Mouse (Mus musculus): ENCODE measurements at regions not wholly inside any gene's neighbourhood (a gene's known extent, or its start where the extent isn't known, plus 50 kb on each side); places are given as distances from the start of the nearest gene placed in this dataset.
"Not testable (repeated sequence)": the region's sequence is repeated elsewhere in the genome, so short reads cannot be mapped to it uniquely, and the experiment has no call there.

DNA sequence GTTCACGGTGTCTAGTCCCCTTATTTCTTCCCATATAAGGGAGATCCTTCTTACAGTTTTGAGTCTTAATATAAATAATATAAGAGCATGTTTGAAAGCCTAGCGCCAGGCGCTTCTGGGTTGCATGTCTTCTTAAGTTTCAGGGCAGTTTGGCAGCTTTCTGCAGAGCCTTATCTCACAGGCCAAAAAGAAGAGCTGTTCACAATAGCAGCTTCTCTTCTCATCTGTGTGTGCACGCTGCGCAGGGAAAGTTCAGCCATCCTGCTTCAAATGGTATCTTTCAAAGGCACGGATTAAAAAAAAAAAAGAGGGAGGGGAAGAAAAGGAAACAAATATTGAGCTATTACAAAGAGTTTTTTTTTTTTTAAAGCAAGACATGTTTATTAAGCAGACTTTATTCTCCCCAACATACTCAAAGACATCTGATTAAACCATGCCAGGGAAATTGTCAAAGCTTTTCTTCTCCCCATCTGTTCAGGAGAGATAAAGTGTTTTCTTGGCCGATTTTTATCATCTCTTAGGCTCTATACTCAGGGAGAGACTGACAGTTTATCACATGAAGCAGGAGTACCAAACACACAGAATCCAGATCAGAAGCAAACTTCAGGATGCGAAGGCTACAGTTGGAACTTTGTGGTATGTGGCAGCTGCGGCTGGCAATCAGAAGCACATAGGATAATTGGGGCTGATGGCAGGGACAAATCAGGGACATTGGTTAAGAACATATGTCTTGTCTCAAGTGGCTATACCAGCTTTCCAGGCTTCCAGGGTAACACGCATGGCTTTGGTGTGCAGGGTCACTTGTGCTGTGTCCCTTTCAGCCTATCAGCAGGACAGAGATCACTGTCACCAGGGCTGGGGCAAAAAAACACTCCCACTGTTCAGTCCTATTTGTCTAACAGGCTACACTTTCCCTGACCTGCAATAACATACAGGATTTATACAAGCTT is 206.9 kb upstream of the Pfkp start:
- peak; percentile 75 for ATAC-seq (replicated peaks; ENCODE audit: poor library complexity)

DNA sequence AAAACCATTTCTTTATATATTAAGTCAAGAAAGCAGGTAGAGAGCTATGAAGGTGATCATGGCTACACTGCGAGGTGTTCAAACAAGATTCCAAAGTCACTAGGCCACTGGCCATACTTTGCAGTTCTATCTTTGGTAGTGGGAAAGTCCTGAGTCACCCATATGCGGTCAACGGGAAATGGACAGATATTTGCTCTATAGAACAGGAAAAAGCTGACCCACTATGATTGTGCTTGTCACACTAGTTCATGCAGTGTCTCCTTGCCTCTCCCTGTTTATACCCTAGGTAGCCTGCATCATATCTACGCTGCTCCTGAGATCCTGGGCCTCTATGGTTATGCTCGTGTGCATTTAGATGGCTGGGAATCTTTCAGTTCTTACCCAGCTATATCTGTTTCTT is 188.9 kb upstream of the Pfkp start:
- peak; percentile 37; the same call in 1 of the 2 replicates for ATAC-seq (replicated peaks; ENCODE audit: poor library complexity)

DNA sequence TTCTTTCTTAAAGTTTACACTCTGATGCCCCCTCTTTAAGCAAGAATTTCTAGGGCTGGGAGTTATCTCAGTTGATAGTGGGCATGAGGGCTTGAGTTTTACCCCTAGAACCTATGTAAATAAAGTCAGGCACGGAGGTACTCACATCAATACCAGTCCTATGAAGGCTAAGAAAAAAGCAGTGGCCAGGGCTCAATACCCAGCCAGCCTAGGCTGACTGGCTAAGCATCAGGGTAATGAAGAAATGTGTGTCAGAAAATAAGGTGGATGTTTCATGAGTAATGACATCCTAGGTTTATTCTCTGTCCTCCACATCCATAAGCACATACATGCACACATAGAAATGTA is 188.5 kb upstream of the Pfkp start:
- 0 out of 2 replicates have a peak, but pooled peaks have one; percentile 10 for ATAC-seq (replicated peaks; ENCODE audit: poor library complexity)

DNA sequence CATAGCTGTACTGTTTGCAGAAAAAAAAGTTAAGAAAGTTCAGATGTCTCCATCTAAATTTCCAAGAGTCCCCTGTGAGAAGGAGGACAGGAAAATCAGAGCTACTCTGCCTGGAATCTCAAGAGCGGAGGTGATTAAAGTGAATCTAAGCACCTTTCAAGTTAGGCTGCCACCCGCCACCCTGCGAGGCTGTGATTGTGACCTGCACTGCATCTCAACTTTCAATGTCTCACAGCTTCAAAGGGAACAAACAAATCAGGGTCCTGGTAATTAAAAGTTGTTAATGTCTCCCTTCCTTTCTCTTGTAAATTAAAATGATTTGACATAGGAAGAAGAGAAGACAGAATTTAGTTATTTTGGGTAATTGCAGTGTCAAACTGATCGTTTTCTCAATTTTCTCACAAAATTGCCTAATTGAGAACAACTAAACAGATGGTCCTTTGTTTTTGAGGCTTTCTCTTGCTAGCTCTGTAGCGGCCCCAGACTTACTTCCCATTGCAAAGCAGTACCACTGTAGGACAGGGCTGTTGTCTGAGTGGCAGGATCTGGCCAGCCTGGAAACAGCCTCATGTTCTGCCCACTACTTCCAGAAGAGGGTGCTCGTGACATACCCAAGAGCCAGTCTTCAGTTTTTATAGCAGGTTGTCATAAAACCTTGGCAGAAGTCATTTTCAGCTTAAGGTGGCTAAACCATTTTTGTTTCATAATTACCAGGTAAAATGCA is 187.9 kb upstream of the Pfkp start:
- ATAC-seq (replicated peaks; ENCODE audit: poor library complexity), result peak; percentile 99

DNA sequence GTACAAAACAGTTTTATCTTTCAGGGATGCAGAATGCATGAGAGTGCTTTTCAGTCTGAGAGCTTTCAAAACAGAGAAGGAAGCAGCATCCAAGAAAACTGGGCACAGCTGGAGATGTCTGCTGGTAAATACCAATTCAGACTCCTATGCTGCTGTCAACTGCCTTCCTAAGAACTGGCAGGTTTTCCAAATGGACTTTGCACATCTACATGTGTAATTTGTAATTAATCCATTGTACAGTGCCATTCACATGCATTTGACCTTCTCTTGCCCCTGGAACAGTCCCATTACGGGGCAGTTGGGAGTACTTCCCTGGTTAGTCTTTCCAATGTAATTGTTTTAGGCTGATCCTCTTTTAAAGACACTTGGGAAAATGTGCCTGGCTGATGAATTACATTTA is 181.3 kb upstream of the Pfkp start:
- ATAC-seq (replicated peaks; ENCODE audit: poor library complexity), result no peak

DNA sequence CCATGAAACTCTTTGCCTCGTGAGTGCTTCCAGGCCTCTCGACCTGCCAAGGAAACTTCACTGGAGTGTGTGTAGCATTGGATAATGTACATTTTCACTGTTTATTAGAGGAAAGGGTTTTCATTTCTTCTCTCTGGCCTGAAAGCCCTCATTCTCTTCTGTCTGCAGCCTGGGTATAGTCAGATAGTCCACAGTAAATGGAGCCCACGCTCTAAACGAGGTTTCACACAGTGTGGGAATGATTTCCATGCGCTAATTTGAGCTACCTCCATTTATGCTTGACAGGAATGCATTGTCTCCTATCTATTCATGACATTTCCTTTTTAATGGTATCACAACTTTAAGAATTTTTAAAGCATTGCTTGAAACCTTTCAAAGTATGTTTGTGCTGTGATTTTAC is 180.8 kb upstream of the Pfkp start:
- ATAC-seq (replicated peaks; ENCODE audit: poor library complexity), result no peak

DNA sequence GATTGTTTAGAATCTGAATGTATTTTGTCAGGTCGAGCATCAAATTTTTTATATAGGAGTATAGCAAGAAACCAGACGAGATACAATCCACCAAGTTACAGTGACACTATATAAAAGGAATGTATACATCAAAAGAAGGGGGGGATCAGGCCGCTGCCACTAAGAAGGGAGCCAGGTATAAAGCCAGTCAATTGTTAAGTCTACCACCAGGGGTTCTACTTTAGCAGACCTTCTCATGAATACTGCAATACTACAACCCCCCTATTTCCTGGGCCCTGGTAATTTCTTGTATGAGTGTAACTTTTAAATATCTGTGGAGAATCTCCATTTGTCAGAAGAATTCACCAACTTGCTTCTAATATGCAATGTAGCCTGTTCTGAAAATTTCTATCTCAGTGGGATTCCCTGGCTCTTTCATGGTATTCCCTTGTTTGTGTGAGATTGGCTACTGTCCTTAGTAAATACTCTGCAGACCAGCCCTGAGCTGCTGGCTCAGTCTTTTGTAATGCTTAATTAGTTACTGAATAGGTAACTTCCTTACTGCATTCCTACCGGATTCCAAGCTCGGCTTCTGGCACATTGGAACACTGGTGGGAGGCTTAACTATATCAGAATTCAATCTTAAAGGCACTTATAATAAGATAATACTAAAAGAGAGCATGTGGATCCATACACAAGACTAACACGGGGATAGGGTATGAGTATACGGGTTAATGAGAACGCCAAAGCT is 180.2 kb upstream of the Pfkp start:
- ATAC-seq (replicated peaks; ENCODE audit: poor library complexity), result not testable (repeated sequence)

DNA sequence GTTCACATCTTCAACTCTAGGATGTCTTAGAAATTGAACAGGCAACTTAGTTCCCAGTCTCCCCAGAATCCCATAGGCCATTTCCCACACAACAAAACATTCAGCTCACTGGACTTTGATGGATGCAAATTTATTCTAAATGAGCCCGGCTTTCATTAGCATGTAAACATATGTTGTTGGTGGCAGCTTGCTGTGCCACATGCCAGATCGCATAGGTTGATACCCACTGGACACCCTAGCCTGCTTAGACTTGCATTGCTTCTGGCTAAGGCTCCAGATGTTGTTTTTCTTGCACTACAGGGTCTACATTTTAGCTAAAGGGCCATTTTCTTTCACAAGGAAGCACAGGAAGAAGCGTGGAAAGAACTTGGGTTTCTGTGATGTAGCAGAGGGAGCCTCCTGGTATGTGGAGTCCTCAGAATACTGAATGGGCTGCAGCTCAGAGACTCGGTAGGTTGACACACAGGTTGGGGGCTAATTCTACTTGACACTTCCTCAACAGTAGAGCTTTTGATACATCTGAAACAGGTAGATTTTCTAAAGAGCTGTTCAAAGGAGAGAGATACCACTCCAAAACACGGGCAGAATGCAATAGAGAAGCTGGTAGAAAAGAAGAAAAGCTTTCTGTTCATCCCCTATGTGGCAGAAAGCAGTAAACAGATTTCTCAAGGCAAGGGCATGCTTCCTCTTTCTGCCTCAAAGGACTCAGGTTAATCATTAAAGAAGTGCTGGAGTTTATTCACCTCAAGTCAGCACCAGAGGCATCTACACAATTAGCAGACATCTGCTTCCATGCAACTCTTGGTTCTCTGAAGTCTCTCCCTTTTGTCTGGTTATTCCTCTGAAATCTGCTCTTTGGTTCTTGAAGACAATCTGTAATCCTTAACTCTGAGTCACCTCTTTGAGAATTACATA is 153.9 kb upstream of the Pfkp start:
- ATAC-seq (replicated peaks; ENCODE audit: poor library complexity), result no peak

DNA sequence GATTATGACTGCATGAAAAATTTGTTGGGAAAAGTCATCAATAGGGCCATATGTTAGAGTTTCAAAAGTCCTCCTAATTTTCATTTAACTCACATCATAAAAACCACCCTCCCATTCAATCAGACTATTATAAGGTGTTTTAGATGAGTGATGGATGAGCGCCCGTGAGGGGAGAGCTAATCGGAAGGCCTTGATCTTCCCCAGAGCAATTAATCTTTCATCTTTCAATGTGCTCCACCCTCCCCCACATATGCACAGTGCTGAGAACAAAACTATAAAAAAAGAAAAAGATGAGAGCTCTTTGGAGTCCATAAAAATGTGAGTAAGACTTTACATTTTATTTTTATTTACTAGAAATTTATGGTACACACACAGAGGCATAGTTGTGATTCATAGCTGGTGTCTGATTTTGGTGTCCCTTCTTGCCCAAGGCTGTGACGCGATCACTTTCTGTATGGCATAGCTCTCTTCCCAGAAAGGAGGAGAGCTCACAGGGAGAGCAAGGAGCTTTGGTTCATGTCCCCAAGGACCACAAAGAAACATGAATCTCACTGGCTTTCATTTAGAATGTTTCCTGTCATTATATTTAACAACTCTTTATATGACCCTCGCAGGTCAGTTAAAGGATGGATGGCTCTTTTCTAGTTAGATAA is 119.5 kb upstream of the Pfkp start:
- no peak for ATAC-seq (replicated peaks; ENCODE audit: poor library complexity)

DNA sequence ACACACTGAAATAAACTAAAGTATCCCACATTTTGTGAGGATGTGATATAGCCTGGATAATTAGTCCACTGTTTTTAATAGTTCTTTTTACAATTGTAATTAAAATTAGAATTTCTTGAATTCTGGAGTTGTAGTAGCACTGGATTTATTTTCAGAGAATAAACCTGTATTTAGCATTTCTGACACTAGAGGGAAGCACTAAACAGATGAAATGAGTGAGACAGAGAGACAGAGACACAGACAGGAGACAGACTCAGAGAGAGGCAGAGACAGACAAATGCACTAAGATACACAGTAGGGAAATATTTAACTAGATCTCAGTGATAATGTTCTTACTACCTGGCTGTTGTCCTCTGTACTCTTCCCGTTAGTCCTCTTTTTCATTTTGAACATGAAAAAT is 108.6 kb upstream of the Pfkp start:
- ATAC-seq (replicated peaks; ENCODE audit: poor library complexity), result peak; percentile 70

DNA sequence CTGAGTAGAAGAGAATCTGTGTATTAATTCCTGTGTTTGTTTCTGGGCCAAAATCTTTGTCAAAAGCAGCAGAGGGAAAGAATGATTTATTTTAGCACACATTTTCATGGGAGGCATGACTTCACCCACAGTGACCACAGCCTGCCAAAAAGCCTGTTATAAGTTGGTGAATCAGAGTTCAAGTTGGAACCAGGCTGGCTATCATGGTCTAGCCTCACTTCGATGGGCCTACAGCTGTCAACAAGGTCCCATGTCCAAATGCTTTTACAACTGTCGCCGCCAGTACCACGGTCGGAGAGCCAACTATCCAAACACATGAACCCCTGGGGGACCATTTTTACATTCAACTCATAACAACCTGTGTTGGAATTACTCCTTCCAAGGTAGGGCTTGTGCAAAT is 103.0 kb upstream of the Pfkp start:
- no peak for ATAC-seq (replicated peaks; ENCODE audit: poor library complexity)

DNA sequence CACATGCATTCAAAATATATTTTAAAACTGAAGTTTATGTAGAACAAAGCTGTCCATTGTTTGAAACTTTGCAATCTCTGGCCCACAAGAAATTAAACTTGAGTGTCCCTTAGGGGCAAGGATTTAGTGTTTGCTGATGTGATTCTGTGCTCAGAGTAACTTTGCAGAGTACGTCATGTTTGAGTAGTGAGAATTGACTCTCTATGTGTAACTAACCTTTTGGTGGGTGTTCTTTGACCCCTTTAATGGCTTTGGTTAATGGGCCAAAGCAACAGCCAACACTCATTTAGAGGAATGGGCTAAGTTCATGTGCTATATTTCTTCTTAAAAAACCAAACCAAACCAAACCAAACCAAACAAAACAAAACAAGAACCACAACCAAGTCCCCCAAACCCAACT is 102.6 kb upstream of the Pfkp start:
- no peak for ATAC-seq (replicated peaks; ENCODE audit: poor library complexity)

DNA sequence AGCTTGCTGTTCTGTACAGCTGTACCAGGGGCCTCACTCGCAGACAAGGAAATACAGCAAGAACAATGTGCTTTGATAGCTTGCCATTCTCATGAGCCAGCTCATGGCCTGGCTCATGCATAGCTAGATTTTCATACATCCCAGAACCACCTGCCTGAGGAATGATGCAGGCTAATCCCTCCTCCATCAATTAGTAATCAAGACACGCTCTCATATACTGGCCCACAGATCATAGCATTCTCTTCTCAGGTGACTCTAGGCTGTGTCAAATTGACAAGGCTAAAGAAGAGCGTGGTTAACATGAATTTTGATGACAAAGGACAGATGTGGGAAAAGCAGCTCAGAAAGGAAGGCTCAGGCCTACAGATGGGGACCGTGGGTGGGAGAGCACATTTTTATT is 93.3 kb upstream of the Pfkp start:
- ATAC-seq (replicated peaks; ENCODE audit: poor library complexity), result no peak

DNA sequence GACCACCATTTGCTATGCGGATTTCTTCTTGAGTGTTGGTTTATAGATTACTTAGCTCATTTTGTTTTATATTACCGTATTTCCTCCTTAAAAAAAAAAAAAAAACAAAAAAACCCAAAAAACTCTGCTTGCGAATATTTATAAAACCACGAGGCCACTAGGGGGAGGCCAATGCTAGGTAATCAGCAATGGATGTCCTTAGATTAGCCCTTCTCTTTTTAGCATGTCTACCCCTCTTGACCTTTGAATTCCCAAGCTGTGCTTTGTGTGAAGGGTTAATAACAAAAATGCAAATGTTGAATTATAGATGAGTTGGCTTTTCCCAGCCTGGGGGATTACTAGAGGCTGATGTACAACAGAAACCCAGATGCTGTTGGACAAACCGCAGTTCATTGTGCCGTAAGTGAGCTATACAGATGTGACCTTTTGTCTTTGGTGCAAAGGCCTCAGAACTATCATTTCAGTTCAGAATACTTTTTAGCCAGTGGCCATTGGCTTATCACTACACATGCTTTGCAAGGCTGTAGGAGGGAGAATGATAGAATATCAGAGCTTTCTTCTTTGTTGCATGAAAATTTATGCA is 88.5 kb upstream of the Pfkp start:
- no peak for ATAC-seq (replicated peaks; ENCODE audit: poor library complexity)
